Mouse (Mus musculus) stomach, postnatal 0 days (tissue): ENCODE measurements at regions not wholly inside any gene's neighbourhood (a gene's known extent, or its start where the extent isn't known, plus 50 kb on each side); places are given as distances from the start of the nearest gene placed in this dataset.

Experiments
- CTCF ChIP-seq: IDR thresholded peaks from 2 replicates; pipeline ENCODE4 v1.5.1; 2016; ENCODE audit warnings: antibody characterized with exemption, low read depth, mild to moderate bottlenecking, moderate library complexity
- EP300 ChIP-seq: optimal IDR thresholded peaks from 2 replicates; pipeline ENCODE3; 2016; ENCODE audit warnings: antibody characterized with exemption

GRCm38 (mm10) chr13:63720610-63721009 lies 94.4 kb upstream of the Ercc6l2 start:
- no peak for TF ChIP-seq CTCF
- no peak for TF ChIP-seq EP300
